Mouse (Mus musculus) spleen, adult 12 weeks (tissue): ENCODE measurements around the gene Abracl.

Experiments
- DNase-seq: peaks from one replicate; pipeline ENCODE4 v3.0.0; 2022; ENCODE audit warnings: low spot score

Abracl gene

GRCm38 (mm10) chr10:18022741-18023347 lies at the start of gene Abracl:
Gene Abracl (minus strand): TSS chr10:18023288.
- DNase-seq = peak; percentile 70

- DNase-seq = no peak
These were observed 49.8 kb upstream of the Abracl start for GRCm38 (mm10) chr10:18072871-18073270.

DNA sequence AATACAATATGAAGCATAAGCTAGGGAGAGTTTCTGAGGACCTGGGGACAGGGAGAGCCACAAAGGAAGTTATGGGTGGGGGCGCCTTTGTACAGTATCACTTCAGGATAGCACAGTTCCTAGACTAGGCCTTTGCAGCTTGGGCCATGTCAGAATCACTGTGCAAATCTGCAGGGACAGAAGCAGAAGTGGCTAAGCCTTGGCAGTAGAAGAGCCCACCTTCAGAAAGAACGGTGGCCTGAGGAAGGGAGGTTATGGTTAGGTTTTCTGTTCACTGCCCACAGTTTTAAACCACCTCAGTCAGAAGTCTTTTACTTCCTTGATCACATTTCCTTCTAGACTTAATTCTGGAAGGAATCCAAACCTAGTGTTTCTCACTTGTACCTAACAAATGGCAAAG lies 47.5 kb upstream of the Abracl start:
- DNase-seq = no peak

GRCm38 (mm10) chr10:18070144-18070543 lies 47.1 kb upstream of the Abracl start:
- no peak for DNase-seq

GRCm38 (mm10) chr10:18069576-18069975 lies 46.5 kb upstream of the Abracl start:
- no peak for DNase-seq

- DNase-seq = no peak
These were observed 45.8 kb upstream of the Abracl start for GRCm38 (mm10) chr10:18068880-18069279.

DNA sequence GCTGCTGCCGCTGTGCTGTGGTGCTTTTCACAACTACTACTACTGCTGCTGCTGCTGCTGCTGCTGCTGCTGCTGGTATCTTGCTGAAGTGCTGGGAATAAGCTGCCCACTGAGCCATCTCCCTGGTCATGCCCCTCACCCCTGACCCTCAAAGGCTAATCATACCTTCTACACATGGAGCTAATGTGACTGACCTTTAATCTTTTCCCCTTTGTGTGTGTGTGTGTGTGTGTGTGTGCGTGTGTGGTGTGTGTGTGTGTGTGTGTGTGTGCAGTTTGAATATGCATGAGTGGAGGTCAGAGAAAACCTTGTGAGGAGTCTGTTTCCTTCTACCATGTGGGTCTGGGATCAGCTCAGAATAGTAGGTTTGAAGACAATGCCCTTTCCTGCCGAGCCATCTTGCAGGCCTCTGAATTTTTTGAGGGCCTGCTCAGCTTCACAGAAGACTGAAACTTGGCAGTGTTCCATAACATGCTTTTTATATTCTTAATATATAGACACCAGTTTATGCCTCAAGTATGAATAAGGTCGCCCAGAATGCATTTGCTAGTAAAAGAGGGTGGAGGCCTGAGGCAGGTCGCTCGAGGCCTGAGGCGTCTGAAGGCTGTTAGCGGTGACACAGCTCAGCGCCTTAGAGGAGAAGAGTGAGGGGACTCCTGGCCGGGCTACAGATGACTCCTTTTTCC lies 44.8 kb upstream of the Abracl start:
- DNase-seq = no peak

GRCm38 (mm10) chr10:18066031-18066439 lies 42.9 kb upstream of the Abracl start:
- DNase-seq = no peak

GRCm38 (mm10) chr10:18064606-18065228 lies 41.6 kb upstream of the Abracl start:
- DNase-seq = no peak

DNA sequence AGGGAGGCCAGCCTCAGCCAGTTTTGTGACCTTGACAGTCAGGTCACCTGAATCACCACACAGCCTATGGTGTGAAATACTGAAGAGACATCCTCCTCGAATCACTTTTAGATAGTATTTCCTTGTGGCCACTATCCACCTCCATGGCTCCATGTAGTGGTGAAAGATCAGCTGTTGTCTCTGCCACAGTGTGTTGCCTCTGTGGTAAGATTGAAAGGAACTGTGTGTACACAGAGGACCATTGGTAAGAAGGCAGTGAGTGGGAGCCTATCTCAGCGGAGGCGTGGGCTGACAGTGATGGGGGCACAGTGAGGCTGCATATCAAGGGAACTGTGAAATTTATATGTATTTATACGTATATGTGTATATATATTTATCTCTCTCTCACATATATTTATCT lies 38.4 kb upstream of the Abracl start:
- DNase-seq = no peak

DNA sequence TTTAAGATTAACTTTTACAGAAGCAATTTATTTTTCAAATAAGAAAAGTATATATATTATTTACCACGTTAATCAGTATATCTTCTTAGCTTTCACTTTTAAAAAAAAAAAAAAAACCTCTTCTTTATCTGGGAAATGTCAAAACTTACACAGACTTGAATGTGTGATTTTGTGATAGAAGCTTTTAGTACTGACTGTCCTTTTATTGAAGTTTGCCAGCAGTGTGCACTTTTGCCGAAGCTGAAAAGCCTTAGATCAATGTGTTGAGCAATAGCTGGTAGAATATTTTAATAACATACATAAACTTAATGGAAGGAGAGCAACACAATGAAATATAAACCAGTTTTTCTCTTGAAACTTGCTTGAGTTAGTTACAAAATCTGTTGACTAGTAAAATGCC lies 37.7 kb upstream of the Abracl start:
- DNase-seq = no peak

DNA sequence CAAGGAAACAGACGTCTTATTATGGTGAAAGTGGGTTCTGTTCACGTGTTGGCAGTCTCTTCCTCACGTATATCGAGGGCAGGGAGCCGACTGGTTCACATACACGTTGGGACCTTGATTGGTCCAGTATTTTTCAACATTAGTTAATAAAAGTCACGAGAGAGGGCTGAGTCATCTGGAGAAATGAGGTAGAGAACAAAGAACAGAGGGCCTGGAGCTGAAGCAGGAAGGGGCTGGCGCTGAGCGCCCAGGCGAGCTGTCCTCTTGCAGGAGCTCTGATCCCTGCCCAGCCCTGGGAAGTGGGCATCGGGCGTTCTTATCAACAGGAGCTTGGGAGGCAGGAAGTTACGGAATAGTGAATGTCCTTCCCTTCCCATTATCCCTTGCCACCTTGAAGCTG lies 36.7 kb upstream of the Abracl start:
- DNase-seq = no peak

DNA sequence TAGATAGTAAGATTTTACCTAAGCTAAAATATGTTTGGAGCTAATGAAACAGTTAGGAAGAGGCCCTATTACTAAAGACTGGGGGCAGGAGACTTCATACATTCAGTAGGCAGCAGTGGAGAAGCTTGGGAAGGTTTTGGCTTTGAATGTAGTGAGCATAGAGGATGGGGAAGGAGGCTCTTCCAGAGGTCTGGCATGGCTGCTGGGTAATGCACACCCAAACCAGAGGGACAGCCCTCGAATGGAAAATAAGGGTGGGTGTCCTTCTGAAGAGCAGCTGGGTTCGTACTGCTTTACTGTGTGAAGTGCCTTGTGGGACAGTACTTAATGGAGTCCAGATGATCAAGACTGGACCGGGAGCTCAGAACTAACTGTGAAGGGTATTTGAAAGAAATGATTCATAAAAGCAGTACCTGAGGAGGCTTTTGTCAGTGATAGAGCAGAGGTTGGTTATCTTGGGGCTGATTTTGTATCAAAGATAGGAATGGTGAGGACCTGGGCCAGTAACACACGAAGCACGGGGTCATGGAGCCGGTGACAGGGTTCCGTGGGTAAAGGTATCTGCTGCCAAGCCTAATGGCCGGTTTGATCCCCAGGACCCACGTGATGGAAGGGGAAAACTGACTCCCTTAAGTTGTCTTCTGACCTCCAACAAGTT lies 35.7 kb upstream of the Abracl start:
- DNase-seq = no peak

DNA sequence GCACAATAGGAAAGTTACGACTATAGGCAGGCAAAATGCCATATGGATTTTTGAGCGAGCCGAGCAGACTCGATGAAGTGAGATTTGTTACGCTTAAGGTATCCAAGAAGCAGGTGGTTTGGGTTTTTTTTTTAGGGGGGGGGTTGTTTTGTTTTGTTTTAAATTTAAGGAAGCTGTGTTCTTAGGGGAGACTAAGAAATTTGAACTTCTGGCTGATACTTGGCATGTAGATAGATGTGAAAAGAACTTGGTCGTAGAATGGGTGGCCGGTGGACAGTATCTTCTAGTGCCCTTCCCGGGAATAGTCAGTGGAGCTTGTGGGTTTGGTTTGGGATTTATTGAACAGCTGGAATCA lies 33.3 kb upstream of the Abracl start:
- no peak for DNase-seq

DNA sequence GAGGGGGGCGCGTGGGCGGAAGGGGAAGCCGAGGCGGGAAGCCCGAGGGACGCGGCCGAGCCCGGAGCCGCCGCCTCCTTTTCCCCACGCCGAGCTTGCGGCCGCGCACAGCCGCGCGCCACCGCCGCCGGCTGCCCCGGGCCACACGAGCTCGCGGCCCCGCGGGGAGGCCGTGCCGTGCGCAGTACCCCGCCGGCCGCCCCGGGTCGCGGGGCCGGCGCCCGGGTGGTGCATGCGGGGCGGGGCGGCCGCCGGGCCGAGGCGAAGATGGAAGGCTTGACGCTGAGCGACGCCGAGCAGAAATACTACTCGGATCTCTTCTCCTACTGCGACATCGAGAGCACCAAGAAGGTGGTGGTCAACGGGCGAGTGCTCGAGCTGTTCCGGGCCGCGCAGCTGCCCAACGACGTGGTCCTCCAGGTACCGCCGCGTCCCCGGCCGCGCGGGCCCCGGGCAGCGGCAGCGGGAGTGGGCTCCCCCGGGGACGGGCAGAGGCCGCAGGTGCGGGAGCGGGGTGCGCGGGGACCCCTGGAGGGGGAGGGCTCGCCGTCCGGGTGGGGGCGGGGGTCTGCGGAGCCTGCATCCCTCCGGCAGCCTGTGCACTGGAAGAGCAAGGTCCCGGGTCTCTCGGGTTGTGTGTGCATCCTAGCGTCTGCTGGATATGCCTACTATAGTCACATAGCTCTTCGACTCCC lies 32.8 kb upstream of the Abracl start, which contains the start of gene Reps1:
TSS of gene Reps1 (plus strand) at position 166 of the 695 bp plus-strand sequence.
- peak; percentile 23 for DNase-seq

GRCm38 (mm10) chr10:18055009-18055695 lies 32.1 kb upstream of the Abracl start:
- peak; percentile 70 for DNase-seq

DNA sequence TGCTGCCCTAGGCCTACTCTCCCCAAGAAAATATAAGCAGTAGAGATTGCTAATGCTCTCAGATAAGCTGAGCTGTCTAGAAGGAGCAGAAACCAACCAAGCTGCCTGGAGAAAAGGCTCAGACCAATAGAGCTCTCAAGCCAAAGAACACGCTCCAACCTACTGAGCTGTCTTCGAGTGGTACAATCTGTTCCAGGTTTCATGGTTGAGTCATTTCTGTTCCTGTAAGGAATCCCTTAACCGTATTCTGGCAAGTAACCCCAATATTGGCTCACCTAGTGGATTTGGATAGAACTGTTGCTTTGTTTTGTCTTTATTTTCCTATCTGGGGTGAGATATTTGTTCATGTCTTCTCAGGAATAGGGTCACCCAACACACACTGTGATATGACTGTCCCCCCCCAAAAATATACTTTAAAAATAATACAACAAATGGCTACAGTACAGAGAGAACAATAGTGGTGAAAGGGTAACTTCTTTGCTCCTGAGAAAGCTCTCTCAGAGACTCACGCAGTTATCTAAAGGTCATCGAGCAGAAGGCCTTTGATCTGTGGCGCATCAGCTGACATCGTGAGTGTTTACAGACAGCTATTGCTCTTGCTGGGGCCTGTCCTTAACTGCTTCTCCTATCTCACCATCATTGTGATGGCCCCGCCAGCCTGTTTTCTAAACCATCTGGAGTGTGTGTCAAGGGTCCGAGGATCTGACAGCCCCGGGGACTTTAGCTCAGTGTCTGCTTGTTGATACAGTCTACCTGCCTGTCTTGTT lies 24.5 kb upstream of the Abracl start:
- DNase-seq = no peak

DNA sequence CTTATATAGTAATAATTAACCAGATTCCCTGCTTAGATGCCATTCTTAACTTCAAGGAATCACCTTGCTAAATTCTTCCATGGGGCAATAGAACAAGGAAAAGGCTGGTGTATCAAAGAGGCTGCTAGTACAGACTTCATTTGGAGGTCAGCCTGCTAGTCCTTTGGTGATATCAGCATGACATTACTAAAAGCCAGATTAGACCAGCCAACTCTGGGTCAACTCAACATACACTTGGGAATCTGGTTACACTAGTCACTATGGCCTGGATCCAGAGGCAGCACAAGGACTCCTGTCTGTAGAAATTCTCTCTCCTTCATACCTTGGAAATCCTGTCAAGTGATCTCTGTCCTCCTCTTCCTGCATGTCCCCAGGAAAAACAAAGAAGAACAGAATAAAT lies 23.3 kb upstream of the Abracl start:
- DNase-seq = no peak

- DNase-seq = no peak
These were observed 13.8 kb upstream of the Abracl start for GRCm38 (mm10) chr10:18036849-18037248.

DNA sequence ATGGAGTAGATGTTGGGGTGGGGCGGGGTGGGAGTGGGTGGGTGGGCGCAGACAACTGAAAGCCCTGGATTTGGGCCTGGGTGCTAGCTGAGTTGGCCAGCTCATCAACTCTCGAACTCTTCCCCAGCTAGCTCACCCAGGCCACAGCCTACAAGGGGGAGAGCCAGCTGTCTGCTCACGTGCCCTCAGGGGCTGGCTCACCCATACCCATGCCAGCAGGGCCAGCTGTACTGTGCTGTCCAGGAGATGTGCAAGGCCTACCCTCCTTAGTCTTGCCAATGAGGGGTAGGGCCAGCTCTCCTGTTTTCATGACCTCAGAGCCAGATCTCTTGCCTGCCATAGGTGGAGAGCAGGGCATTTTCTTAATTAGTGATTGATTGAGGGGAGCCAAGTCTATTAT lies 11.3 kb upstream of the Abracl start:
- no peak for DNase-seq

DNA sequence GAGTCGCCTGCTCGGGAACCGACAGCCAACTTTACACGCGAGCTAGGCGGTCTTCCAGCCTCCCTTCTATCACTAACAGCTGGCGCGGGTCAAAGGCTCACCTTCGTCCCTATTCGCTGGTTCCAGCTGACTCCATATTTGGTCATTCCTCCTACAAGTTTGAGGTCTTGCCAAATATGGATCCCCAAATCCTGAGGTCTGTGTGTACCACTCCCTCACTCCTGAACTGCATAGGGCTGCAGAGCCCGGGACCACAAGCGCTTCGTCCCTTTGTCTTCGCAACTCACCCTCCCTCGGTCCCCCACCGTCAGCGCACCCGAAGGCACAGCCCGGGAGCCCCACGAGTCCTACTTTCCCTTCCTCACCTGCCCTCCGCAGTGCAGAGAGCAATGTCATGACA lies 776 bp downstream of the Abracl start:
- peak; percentile 45 for DNase-seq
